Mouse (Mus musculus): ENCODE data around the gene Cct7. TPM values are rescaled to one million over a fixed set of nuclear protein-coding genes. Genes with fewer than 3 reads are reported as not detected.
A peak's percentile ranks its signal among the peaks of the same experiment; 100 is the strongest.

The Cct7 gene
- total RNA-seq, 2 experiments from 2014 or later = 194 to 199 TPM

GRCm38 (mm10) chr6:85500416-85500815, 49.1 kb downstream of the Cct7 start:
- DNase-seq (ENCODE audit: low spot score in 2 of 2) = no peak

GRCm38 (mm10) chr6:85501571-85502102, 50.3 kb downstream of the Cct7 start:
- no peak for DNase-seq (ENCODE audit: low spot score in 2 of 2)

GRCm38 (mm10) chr6:85502103-85502910, 51.0 kb downstream of the Cct7 start:
- no peak for DNase-seq (ENCODE audit: low spot score in 2 of 2)

- peak in 1 of 2 experiments; percentile 12 for DNase-seq (ENCODE audit: low spot score in 2 of 2)
Observed at GRCm38 (mm10) chr6:85502911-85503250, 51.6 kb downstream of the Cct7 start, which contains the start of gene Fbxo41. Fbxo41 (minus strand) TSS chr6:85502994.

GRCm38 (mm10) chr6:85504908-85505307, 53.6 kb downstream of the Cct7 start:
- no peak for DNase-seq (ENCODE audit: low spot score in 2 of 2)

GRCm38 (mm10) chr6:85508602-85509001, 57.3 kb downstream of the Cct7 start:
- no peak for DNase-seq (ENCODE audit: low spot score in 2 of 2)

- peak in 1 of 2 experiments; percentile 33 for DNase-seq (ENCODE audit: low spot score in 2 of 2)
Observed at GRCm38 (mm10) chr6:85510476-85510875, 59.2 kb downstream of the Cct7 start.

- DNase-seq (ENCODE audit: low spot score in 2 of 2) = peak; percentile 27 to 59
Observed at GRCm38 (mm10) chr6:85511286-85512055, 60.2 kb downstream of the Cct7 start.

- DNase-seq (ENCODE audit: low spot score in 2 of 2) = no peak
Observed at GRCm38 (mm10) chr6:85512056-85512440, 60.7 kb downstream of the Cct7 start.

GRCm38 (mm10) chr6:85512577-85513530, 61.5 kb downstream of the Cct7 start:
- no peak for DNase-seq (ENCODE audit: low spot score in 2 of 2)

- DNase-seq (ENCODE audit: low spot score in 2 of 2) = peak in 1 of 2 experiments; percentile 11
Observed at GRCm38 (mm10) chr6:85513531-85513910, 62.2 kb downstream of the Cct7 start, which contains the start of gene Egr4. Egr4 (minus strand) TSS chr6:85513589.

- no peak for DNase-seq (ENCODE audit: low spot score in 2 of 2)
Observed at GRCm38 (mm10) chr6:85515941-85516340, 64.6 kb downstream of the Cct7 start.

Other genes with a start within 250 kb of the Cct7 start
- gene Sfxn5, start 118.1 kb upstream of the Cct7 start, total RNA-seq (2021) = 1 to 10 TPM; 4.7 to 5.4 TPM
- gene Rab11fip5, start 76.9 kb upstream of the Cct7 start, total RNA-seq (2021) = 10 to 100 TPM; 49.3 to 50.8 TPM
- not detected for gene Noto, start 27.6 kb upstream of the Cct7 start, total RNA-seq (2021)
- 10 to 100 TPM; 21.6 to 22.7 TPM for gene Smyd5, start 19.5 kb upstream of the Cct7 start, total RNA-seq (2021)
- 10 to 100 TPM; 27.6 to 28.1 TPM for gene Pradc1, start 456 bp downstream of the Cct7 start, total RNA-seq (2021)
- under 1 TPM; 0.08 to 0.10 TPM for gene Fbxo41, start 51.5 kb downstream of the Cct7 start, total RNA-seq (2021)
- gene Egr4, start 62.1 kb downstream of the Cct7 start, total RNA-seq (2021) = not detected
- 1 to 10 TPM; 6.1 to 6.5 TPM for gene Alms1, start 136.0 kb downstream of the Cct7 start, total RNA-seq (2021)

Measured in gastrocnemius, postnatal 4 days (tissue).